Mouse (Mus musculus) kidney, postnatal 0 days (tissue): ENCODE measurements around the gene Magi2. TPM values are rescaled to one million over a fixed set of nuclear protein-coding genes. Genes with fewer than 3 reads are reported as not detected.
A peak's percentile ranks its signal among the peaks of the same experiment; 100 is the strongest.

Source experiments
- ATAC-seq: fragments of 200-750 bp; cut with Nextera tagmentation; replicated peaks from 2 replicates; pipeline ENCODE4 v1.8.0; 2017; ENCODE audit warnings: low read depth, moderate number of reproducible peaks, moderate TSS enrichment, moderate library complexity; ENCODE audit not compliant: low FRiP score
- DNase-seq: peaks from one replicate; pipeline ENCODE4 v3.0.0-alpha.2; 2016; ENCODE audit warnings: low spot score
- H3K27ac ChIP-seq: fragments of 300-500 bp; sonication (generic); 2 replicates; pipeline ENCODE4 v1.5.1; 2014; ENCODE audit warnings: mild to moderate bottlenecking
- H3K27me3 ChIP-seq: fragments of 300-500 bp; sonication (generic); 2 replicates; pipeline ENCODE4 v1.6.1; 2014; ENCODE audit warnings: low read length, mixed read lengths; ENCODE audit not compliant: insufficient read depth
- H3K36me3 ChIP-seq: fragments of 300-500 bp; sonication (generic); 2 replicates; pipeline ENCODE4 v1.6.1; 2014; ENCODE audit warnings: low read length, mixed read lengths; ENCODE audit not compliant: insufficient read depth
- H3K4me1 ChIP-seq: fragments of 300-500 bp; sonication (generic); replicated peaks from 2 replicates; pipeline ENCODE4 v1.6.1; 2014; ENCODE audit warnings: antibody characterized with exemption, low read length, mixed read lengths; ENCODE audit not compliant: insufficient read depth
- H3K4me2 ChIP-seq: fragments of 300-500 bp; sonication (generic); 2 replicates; pipeline ENCODE4 v1.6.1; 2014; ENCODE audit warnings: mild to moderate bottlenecking, low read length, moderate library complexity, mixed read lengths
- H3K4me3 ChIP-seq: fragments of 300-500 bp; sonication (generic); replicated peaks from 2 replicates; pipeline ENCODE4 v1.5.1; 2014; ENCODE audit warnings: low read depth, low read length
- H3K9ac ChIP-seq: fragments of 300-500 bp; sonication (generic); 2 replicates; pipeline ENCODE4 v1.6.1; 2014; ENCODE audit warnings: low read depth, low read length
- H3K9me3 ChIP-seq: fragments of 300-500 bp; sonication (generic); replicated peaks from 2 replicates; pipeline ENCODE4 v1.6.1; 2016; ENCODE audit warnings: low read length, inconsistent platforms, mixed read lengths
- CTCF ChIP-seq: IDR thresholded peaks from 2 replicates; pipeline ENCODE4 v1.5.1; 2016; ENCODE audit warnings: antibody characterized with exemption, low read depth, mild to moderate bottlenecking, moderate library complexity
- WGBS: fragments of 180-500 bp; shearing (Covaris S2); extraction: QIAGEN DNeasy Blood & Tissue Kit; methylation state at CpG from one replicate; pipeline ENCODE4 v1.1.7; 2014; 5-methylcytosine and 5-hydroxymethylcytosine counted together
- polyA plus RNA-seq: library from polyadenylated mRNA; unstranded; fragments of >200 nt; fragmentation: Nextera tagmentation; extraction: Ambion mirVana; gene quantifications from 2 replicates; pipeline ENCODE4 v1.2.1, GENCODE M21; 2015

Magi2 gene
- polyA plus RNA-seq, 1 experiment from 2014 or later, result 14.5 TPM

DNA sequence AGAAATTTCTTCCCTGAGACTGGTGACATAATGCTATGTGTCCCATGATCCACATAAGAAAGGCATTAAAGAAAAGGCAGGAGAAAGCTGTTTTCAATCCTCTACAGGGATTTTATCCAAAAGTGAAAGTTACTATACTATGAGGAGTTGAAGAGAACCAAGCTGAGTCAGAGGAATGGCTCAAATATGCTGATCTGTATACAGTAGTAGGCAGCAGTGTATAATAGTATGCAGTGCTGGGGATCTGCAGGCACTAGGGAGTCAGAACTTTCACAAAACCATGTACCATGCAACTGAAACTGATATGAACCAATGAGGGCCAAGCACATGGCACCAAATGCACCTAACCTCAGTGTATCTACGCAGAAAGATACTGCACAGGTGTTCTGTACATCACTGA, 855.5 kb downstream of the Magi2 start:
- Histone ChIP-seq H3K9ac (no peak overlapping the region), H3K9me3 (no peaks in the 10 kb centered on the region), H3K4me3 (no peak overlapping the region), H3K4me1 (no peaks in the 10 kb centered on the region), H3K27me3 (no peaks in the 10 kb centered on the region), H3K36me3 (no peaks in the 10 kb centered on the region), H3K27ac (no peak overlapping the region), H3K4me2 (no peak overlapping the region)
- TF ChIP-seq CTCF, result no peak
- no peak for DNase-seq
- WGBS, result 82% methylated on average over 1 of the region's 1 CpGs
- no peak for ATAC-seq

DNA sequence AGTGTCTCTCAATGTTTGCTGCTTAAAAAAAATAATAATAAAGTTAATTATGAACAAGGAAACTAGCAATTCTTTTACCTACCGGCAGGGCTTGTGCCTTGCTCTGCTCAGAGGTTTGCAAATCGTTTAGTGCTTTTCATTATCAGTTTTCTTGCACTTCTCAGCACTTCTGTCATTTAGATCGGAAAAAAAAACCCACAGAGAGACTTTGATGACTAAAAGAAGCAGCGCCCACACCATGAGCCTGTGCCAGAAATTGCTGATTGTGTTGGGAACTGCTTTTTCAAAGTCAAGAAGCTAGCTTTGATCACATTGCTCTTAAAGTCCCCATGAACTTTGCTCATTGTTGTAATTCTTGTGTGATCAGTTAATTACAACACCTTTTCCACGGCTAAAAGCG, 860.2 kb downstream of the Magi2 start:
- H3K9me3 ChIP-seq, result no peaks in the 10 kb centered on the region
- WGBS, result 44% methylated on average over 6 of the region's 6 CpGs
- H3K4me2 ChIP-seq, result no peak overlapping the region
- H3K4me1 ChIP-seq, result no peaks in the 10 kb centered on the region
- H3K4me3 ChIP-seq, result no peak overlapping the region
- H3K27ac ChIP-seq, result no peak overlapping the region
- ATAC-seq (no peak), DNase-seq (no peak)
- no peaks in the 10 kb centered on the region for H3K36me3 ChIP-seq
- no peaks in the 10 kb centered on the region for H3K27me3 ChIP-seq
- H3K9ac ChIP-seq, result no peak overlapping the region
- TF ChIP-seq CTCF, result no peak

DNA sequence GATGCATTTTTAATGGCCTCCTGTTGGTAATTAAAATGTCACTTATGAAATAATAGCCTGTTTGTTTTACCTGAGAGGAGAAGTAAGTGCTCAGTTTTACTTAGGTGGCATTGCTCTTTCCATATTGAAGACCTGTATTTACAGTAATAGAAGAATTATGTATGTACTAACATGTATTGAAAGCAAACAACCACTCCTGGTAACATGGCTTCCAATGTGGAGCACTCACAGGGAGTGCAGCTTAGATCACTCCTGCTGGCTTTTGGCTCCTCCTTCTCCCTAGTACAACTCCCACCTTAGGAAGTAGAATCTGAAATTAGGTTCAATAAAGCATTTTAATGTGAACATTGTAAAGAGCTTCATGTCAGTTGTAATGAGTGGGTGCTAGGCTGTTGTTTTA, 877.0 kb downstream of the Magi2 start:
- Histone ChIP-seq H3K4me2 (no peak overlapping the region), H3K27me3 (no peaks in the 10 kb centered on the region), H3K4me3 (no peak overlapping the region), H3K36me3 (no peaks in the 10 kb centered on the region), H3K27ac (no peak overlapping the region), H3K9me3 (no peaks in the 10 kb centered on the region), H3K4me1 (no peaks in the 10 kb centered on the region), H3K9ac (no peak overlapping the region)
- ATAC-seq (no peak), DNase-seq (no peak)
- no peak for TF ChIP-seq CTCF

GRCm38 (mm10) chr5:20104496-20104895, 877.7 kb downstream of the Magi2 start:
- no peak overlapping the region for H3K9ac ChIP-seq

GRCm38 (mm10) chr5:20109496-20109895, 882.7 kb downstream of the Magi2 start:
- Histone ChIP-seq H3K4me1 (no peaks in the 10 kb centered on the region), H3K9ac (no peak overlapping the region), H3K27ac (no peak overlapping the region), H3K36me3 (no peaks in the 10 kb centered on the region), H3K4me3 (no peak overlapping the region), H3K9me3 (no peaks in the 10 kb centered on the region), H3K4me2 (no peak overlapping the region), H3K27me3 (no peaks in the 10 kb centered on the region)
- DNase-seq, result no peak
- no peak for TF ChIP-seq CTCF
- ATAC-seq, result no peak
- WGBS, result 88% methylated on average over 3 of the region's 3 CpGs

More at GRCm38 (mm10) chr5:20104496-20104895, 877.7 kb downstream of the Magi2 start:
- Histone ChIP-seq H3K36me3 (no peaks in the 10 kb centered on the region), H3K9me3 (no peaks in the 10 kb centered on the region), H3K4me2 (no peak overlapping the region), H3K27me3 (no peaks in the 10 kb centered on the region), H3K27ac (no peak overlapping the region), H3K4me3 (no peak overlapping the region), H3K4me1 (no peaks in the 10 kb centered on the region)
- whole genome bisulfite sequencing, result 66% methylated on average over 3 of the region's 3 CpGs
- TF ChIP-seq CTCF, result no peak
- no peak for DNase-seq
- ATAC-seq, result no peak

DNA sequence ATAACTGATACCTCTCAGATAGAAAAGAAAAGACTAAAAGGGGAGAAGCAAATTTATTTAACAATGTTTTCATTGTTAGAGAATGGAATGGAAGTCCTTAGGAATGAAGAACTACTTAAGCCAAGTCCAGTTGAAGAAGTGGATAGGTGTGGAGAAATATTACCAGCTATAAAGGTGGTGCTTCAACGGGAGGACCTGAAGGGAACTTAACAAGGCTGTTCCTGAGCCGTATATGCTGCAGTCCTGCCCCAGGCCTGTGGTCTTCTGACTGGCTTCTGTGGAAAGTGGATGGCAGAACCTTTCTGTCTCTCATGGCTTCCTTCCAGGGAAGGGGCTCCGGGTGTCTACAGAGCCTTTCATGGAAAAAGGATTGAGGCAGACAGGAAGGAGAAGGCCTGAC, 890.3 kb downstream of the Magi2 start:
- Histone ChIP-seq H3K4me2 (no peak overlapping the region), H3K4me3 (no peak overlapping the region), H3K27ac (no peak overlapping the region), H3K27me3 (no peaks in the 10 kb centered on the region), H3K4me1 (no peaks in the 10 kb centered on the region), H3K9ac (no peak overlapping the region), H3K9me3 (no peaks in the 10 kb centered on the region), H3K36me3 (no peaks in the 10 kb centered on the region)
- ATAC-seq, result no peak
- TF ChIP-seq CTCF, result no peak
- WGBS, result 72% methylated on average over 3 of the region's 3 CpGs
- no peak for DNase-seq

DNA sequence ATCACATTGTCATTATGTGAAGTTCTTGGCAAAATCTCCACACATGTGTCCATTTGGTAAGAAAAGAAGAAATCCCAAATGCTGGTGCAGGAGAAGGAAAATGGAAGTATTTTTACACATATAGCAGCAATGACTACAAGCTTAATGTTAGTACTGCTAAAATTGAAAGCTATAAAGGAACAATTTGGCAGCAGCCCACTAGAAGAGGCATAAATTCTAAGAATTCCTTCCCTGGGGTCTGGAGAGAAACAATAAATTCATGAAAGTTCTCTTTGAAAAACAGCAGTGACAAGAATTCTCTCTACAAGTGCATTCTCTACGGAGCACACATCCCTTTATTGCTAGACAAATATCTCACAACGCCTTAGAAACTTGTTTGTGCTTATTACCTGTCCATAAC, 913.4 kb downstream of the Magi2 start:
- Histone ChIP-seq H3K36me3 (no peaks in the 10 kb centered on the region), H3K27ac (no peak overlapping the region), H3K27me3 (no peaks in the 10 kb centered on the region), H3K4me3 (no peak overlapping the region), H3K4me2 (no peak overlapping the region), H3K9ac (no peak overlapping the region), H3K4me1 (no peaks in the 10 kb centered on the region), H3K9me3 (no peaks in the 10 kb centered on the region)
- no peak for ATAC-seq
- WGBS, result 59% methylated on average over 2 of the region's 2 CpGs
- TF ChIP-seq CTCF, result no peak
- peak; percentile 61 for DNase-seq
